Mouse (Mus musculus): ENCODE results near the gene Tjp2. TPM values are rescaled to one million over a fixed set of nuclear protein-coding genes. Genes with fewer than 3 reads are reported as not detected.

Gene Tjp2
- 26.7 and 30.0 TPM in 2 replicates for polyA plus RNA-seq (2016; fragmentation: Nextera tagmentation; extraction: Ambion mirVana)

- DNase-seq (ENCODE audit: low spot score), result peak; percentile 60
- Histone ChIP-seq H3K4me3 (peak within 1 kb of the TSS; percentile 65), H3K9me3 (no peaks in the 10 kb centered on the region), H3K36me3 (no peaks in the 10 kb centered on the region), H3K27me3 (ENCODE audit: insufficient read depth, poor library complexity, severe bottlenecking) (peaks cover 47% of the 10 kb centered on the region), H3K4me1 (replicated peaks) (peaks cover 29% of the 10 kb centered on the region), H3K27ac (peak within 1 kb of the TSS; percentile 83)
- WGBS, result under 1% methylated on average over 59 of the region's 59 CpGs
Observed at GRCm38 (mm10) chr19:24224500-24225304, at the start of gene Tjp2. Gene Tjp2 (minus strand): TSS chr19:24225030.

DNA sequence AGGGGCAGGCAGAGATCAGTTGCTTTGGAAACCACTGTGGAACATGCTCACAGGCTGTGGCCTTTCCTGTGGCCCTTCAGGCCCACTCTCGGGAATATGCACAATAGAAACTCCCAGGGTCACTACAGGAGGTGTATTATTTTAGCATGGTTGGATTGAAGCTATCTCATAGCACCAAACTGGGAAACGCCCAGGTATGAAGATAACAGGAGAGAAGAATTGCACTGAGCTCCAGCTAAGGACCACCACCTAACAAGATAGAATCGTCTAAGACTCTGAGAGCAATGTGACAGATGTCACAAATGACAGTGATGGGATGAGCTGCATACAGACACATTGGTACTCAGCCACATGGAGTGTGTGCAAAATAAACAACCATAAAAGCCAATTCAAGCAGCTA, 49.5 kb upstream of the Tjp2 start:
- H3K27ac ChIP-seq, result no peak overlapping the region
- no peaks in the 10 kb centered on the region for H3K27me3 ChIP-seq (ENCODE audit: insufficient read depth, poor library complexity, severe bottlenecking)
- H3K9me3 ChIP-seq, result no peaks in the 10 kb centered on the region
- DNase-seq (ENCODE audit: low spot score), result no peak
- H3K4me3 ChIP-seq, result no peak overlapping the region
- peaks cover 19% of the 10 kb centered on the region for H3K4me1 ChIP-seq (replicated peaks)
- peaks cover 29% of the 10 kb centered on the region for H3K36me3 ChIP-seq
- WGBS, result 63% methylated on average over 3 of the region's 3 CpGs

GRCm38 (mm10) chr19:24271746-24272426, 47.1 kb upstream of the Tjp2 start:
- DNase-seq (ENCODE audit: low spot score), result peak; percentile 83
- Histone ChIP-seq H3K36me3 (peaks cover 29% of the 10 kb centered on the region), H3K27ac (no peak overlapping the region), H3K4me3 (0 out of 2 replicates have a peak overlapping the region, but pooled peaks have one; percentile 14), H3K4me1 (replicated peaks) (peaks cover 35% of the 10 kb centered on the region), H3K9me3 (no peaks in the 10 kb centered on the region), H3K27me3 (ENCODE audit: insufficient read depth, poor library complexity, severe bottlenecking) (no peaks in the 10 kb centered on the region)
- 48% methylated on average over 16 of the region's 16 CpGs for WGBS

GRCm38 (mm10) chr19:24271326-24271725, 46.5 kb upstream of the Tjp2 start:
- Histone ChIP-seq H3K27me3 (ENCODE audit: insufficient read depth, poor library complexity, severe bottlenecking) (no peaks in the 10 kb centered on the region), H3K36me3 (peaks cover 25% of the 10 kb centered on the region), H3K4me1 (replicated peaks) (peaks cover 35% of the 10 kb centered on the region), H3K4me3 (0 out of 2 replicates have a peak overlapping the region, but pooled peaks have one; percentile 14), H3K27ac (peak overlapping the region; percentile 14; the same call in 1 of the 2 replicates), H3K9me3 (no peaks in the 10 kb centered on the region)
- peak; percentile 40 for DNase-seq (ENCODE audit: low spot score)
- WGBS, result 48% methylated on average over 7 of the region's 7 CpGs

GRCm38 (mm10) chr19:24268531-24268930, 43.7 kb upstream of the Tjp2 start:
- Histone ChIP-seq H3K27ac (peak overlapping the region; percentile 31), H3K36me3 (peaks cover 33% of the 10 kb centered on the region), H3K4me1 (replicated peaks) (peaks cover 35% of the 10 kb centered on the region), H3K27me3 (ENCODE audit: insufficient read depth, poor library complexity, severe bottlenecking) (no peaks in the 10 kb centered on the region), H3K9me3 (no peaks in the 10 kb centered on the region), H3K4me3 (no peak overlapping the region)
- DNase-seq (ENCODE audit: low spot score), result no peak
- 58% methylated on average over 4 of the region's 4 CpGs for WGBS

DNA sequence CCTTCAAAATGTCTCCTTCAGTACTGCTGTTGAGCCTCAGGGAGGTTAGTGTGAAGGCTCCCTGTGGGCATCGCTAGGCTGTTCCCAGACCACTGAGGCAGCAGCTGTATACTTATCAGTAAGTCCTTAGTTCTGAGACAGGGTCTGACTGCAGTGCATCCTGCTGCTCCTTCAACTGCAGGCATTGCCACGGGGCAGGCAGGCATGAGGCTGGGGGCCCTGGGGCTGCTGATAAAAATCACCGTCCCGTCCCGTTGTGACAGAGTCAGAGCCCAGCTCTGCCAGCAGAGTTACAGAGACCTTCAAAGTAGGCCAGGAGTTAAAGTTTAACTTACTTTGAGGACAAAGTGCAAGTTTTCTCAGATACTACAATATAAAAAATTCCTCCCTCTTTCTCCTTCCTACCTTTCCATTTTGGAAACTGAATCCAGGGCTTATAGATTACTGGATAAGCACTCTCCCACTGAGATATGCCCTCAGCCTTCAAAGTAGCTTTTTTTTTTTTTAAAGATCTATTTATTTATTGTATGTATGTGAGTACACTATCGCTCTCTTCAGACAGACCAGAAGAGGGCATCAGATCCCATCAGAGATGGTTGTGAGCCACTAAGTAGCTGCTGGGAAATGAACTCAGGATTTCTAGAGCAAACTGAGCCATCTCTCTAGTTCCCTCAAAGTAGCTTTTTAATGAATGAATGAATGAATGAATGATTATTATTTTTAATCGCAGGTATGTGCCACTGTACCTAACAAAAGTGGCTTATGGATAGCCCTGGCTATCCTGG, 41.4 kb upstream of the Tjp2 start:
- Histone ChIP-seq H3K27ac (no peak overlapping the region), H3K27me3 (ENCODE audit: insufficient read depth, poor library complexity, severe bottlenecking) (no peaks in the 10 kb centered on the region), H3K9me3 (no peaks in the 10 kb centered on the region), H3K4me3 (no peak overlapping the region), H3K4me1 (replicated peaks) (peaks cover 31% of the 10 kb centered on the region), H3K36me3 (peaks cover 47% of the 10 kb centered on the region)
- no peak for DNase-seq (ENCODE audit: low spot score)
- WGBS, result 88% methylated on average over 7 of the region's 7 CpGs

DNA sequence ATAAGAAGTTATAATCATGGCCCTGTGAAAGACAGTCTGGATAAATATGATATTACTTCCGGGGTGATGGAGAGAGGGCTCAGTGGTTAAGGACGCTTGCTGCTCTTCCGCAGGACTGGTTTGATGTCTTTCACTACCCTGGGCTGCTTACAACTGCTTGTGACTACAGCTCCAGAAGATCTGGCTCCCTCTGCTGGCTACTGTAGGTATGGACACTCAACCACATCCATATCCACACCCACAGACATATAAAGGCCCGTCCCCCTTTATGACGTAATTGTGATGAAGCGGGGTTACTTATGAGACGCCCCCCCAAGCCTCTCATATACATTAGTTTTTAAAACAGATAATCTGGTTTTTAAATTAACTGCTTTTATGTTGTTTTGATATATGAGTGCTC, 40.2 kb upstream of the Tjp2 start:
- peak; percentile 80 for DNase-seq (ENCODE audit: low spot score)
- no peak overlapping the region for H3K27ac ChIP-seq
- peaks cover 24% of the 10 kb centered on the region for H3K4me1 ChIP-seq (replicated peaks)
- WGBS, result 49% methylated on average over 7 of the region's 7 CpGs
- H3K9me3 ChIP-seq, result no peaks in the 10 kb centered on the region
- H3K27me3 ChIP-seq (ENCODE audit: insufficient read depth, poor library complexity, severe bottlenecking), result no peaks in the 10 kb centered on the region
- H3K36me3 ChIP-seq, result peaks cover 42% of the 10 kb centered on the region
- no peak overlapping the region for H3K4me3 ChIP-seq

DNA sequence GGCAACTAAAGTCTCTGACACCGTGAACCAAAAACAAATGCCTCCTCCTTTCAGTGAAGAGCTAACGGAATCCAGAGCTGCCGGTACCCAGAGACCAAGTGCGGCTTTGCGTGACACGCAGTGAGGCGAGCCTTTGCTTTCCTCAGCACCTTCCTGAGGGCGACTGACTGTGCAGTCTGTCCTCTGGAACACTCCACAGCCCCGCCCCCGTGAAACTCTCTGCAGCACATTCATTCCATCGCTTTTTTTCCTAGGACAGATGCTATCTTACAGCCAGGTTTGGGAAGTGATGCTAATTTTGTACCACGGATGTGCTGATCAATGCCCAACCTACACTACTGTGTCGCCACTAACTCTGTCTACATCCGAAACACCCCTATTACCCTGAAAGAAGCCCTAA, 37.9 kb upstream of the Tjp2 start:
- H3K27ac ChIP-seq, result no peak overlapping the region
- peaks cover 40% of the 10 kb centered on the region for H3K36me3 ChIP-seq
- no peaks in the 10 kb centered on the region for H3K9me3 ChIP-seq
- no peak for DNase-seq (ENCODE audit: low spot score)
- H3K27me3 ChIP-seq (ENCODE audit: insufficient read depth, poor library complexity, severe bottlenecking), result no peaks in the 10 kb centered on the region
- peaks cover 19% of the 10 kb centered on the region for H3K4me1 ChIP-seq (replicated peaks)
- no peak overlapping the region for H3K4me3 ChIP-seq
- WGBS, result 92% methylated on average over 14 of the region's 14 CpGs

DNA sequence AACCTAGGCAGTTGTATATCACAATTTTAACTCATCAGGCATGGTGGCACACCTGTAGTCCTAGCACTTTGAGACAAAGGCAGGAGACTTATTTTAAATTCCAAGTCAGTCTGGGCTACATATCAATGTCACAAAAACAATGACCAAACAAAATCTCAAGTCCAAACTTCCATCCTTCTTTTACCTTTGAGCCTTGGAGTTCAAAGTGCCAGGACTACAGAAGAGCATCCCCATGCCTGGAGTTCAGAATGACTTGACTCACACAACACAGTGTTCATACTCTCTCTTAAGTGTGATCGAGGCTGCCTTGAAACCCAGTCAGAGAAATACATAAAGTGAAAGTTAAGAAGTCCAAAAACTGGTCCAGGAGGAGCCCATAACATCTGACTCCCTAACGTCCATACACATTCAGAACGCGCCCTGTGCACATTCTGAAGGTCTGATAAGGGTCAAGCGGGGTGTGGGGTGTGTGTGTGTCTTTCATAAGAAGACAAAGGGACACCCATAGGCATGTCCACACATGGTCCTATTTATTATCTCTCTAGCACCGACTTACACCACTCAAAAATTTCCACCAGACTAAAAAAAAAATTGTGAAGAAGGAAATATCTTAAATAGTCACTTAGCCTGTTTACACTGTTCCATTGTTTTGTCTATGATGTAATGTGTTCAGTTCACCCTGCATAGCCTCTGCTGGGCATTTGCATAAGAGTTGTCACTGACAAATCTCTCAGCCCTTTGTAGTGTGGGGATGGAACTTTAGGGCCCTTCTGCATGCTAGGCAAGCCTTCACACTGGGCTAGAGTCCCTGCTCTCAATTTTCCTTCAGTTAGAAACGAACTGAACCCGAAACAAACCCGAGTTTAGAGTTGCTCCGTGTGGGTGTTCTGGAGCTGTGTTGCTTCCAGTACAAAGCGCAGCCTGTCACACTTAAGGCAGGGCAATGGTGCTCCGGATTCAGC, 34.8 kb upstream of the Tjp2 start:
- WGBS, result 66% methylated on average over 12 of the region's 12 CpGs
- DNase-seq (ENCODE audit: low spot score), result no peak

DNA sequence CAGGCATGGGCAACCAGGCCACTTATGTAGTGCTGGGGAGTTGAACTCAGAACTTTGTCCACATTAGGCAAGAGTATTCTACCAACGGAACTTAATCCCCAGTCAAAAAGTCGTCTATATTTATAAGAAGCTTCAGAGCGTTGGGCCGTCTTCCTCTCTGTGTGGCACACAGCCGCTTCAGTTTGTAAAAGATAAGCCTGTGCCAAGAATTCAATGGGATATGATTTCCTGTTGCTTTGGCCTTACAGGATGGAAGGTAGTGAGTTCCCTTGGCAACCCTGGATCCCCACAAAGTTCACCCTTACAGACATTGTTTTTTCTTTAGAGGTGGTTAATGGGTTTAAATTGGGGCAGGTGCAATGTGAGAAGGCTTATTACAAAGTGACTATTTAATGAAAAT, 33.5 kb upstream of the Tjp2 start:
- 89% methylated on average over 5 of the region's 5 CpGs for WGBS
- no peak for DNase-seq (ENCODE audit: low spot score)
- Histone ChIP-seq H3K27ac (no peak overlapping the region), H3K36me3 (peaks cover 15% of the 10 kb centered on the region), H3K4me3 (no peak overlapping the region), H3K9me3 (no peaks in the 10 kb centered on the region), H3K4me1 (replicated peaks) (peaks cover 16% of the 10 kb centered on the region), H3K27me3 (ENCODE audit: insufficient read depth, poor library complexity, severe bottlenecking) (no peaks in the 10 kb centered on the region)

More for the DNA sequence above, 34.8 kb upstream of the Tjp2 start:
- Histone ChIP-seq H3K27me3 (ENCODE audit: insufficient read depth, poor library complexity, severe bottlenecking) (no peaks in the 10 kb centered on the region), H3K4me1 (replicated peaks) (peaks cover 12% of the 10 kb centered on the region), H3K9me3 (no peaks in the 10 kb centered on the region), H3K27ac (peak overlapping the region; percentile 76), H3K36me3 (peaks cover 21% of the 10 kb centered on the region), H3K4me3 (no peak overlapping the region)

DNA sequence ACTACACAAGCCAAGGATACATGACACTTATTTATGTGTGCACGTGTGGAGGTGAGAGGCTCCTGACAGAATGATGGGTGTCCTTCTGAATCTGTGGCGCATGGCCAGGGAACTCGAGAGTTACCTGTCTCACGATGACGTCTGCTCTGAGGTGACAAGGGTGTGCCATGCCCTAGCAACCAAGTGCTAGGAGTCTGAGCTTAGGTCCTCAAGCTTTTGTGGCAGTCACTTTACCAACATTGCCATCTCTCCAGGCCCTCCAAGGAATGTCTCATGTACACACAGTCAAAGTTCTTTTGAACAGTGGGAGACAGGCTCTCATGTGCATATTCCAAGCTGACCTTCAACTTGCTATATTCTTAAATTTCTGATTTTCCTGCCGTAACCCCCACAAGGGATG, 33.1 kb upstream of the Tjp2 start:
- no peaks in the 10 kb centered on the region for H3K27me3 ChIP-seq (ENCODE audit: insufficient read depth, poor library complexity, severe bottlenecking)
- WGBS, result 92% methylated on average over 6 of the region's 6 CpGs
- peaks cover 13% of the 10 kb centered on the region for H3K36me3 ChIP-seq
- H3K4me3 ChIP-seq, result no peak overlapping the region
- no peaks in the 10 kb centered on the region for H3K9me3 ChIP-seq
- no peak for DNase-seq (ENCODE audit: low spot score)
- peaks cover 16% of the 10 kb centered on the region for H3K4me1 ChIP-seq (replicated peaks)
- no peak overlapping the region for H3K27ac ChIP-seq

All from hindbrain, embryonic 10.5 days (tissue).